ENCODE assay signal across 34 mouse cellular contexts in genomic region chr1:154219991-154220390, GRCm38 (mm10). TPM values are rescaled to one million over a fixed set of nuclear protein-coding genes. Genes with fewer than 3 reads are reported as not detected.
"Had no signal": no experiment of that assay in that cellular context is flagged by ENCODE, and none has a peak within 500 bp of the region (broad histone marks: within the 10 kb centered on the region; RNA-seq: fewer than 3 reads in every experiment).

No protein-coding gene starts in this region.

- H3K9me3 ChIP-seq: embryonic facial prominence, embryonic 10.5 days; embryonic facial prominence, embryonic 12.5 days; embryonic facial prominence, embryonic 13.5 days; embryonic facial prominence, embryonic 15.5 days; forebrain, embryonic 10.5 days; forebrain, embryonic 12.5 days; forebrain, embryonic 13.5 days; forebrain, embryonic 15.5 days had no signal

- DNase-seq: cerebellum, adult 18-20 months; cerebellum, adult 2 months; cerebellum, adult 8-10 months; cerebellum, adult 9-10 months; cerebellum, adult 9-11 months; cerebellum, postnatal 10 days; cerebellum, postnatal 14 days; cerebellum, postnatal 25 days; cerebellum, postnatal 36 days; embryo, embryonic 11 days; forebrain, postnatal 0 days; gastrocnemius, adult 2 months; gastrocnemius, postnatal 10 days; gastrocnemius, postnatal 14 days; gastrocnemius, postnatal 25 days; gastrocnemius, postnatal 36 days; heart, adult 18-20 months; heart, adult 2 months had no signal

- H3K4me1 ChIP-seq: embryonic facial prominence, embryonic 10.5 days; embryonic facial prominence, embryonic 12.5 days; embryonic facial prominence, embryonic 13.5 days; embryonic facial prominence, embryonic 15.5 days; forebrain, embryonic 10.5 days; forebrain, embryonic 12.5 days; forebrain, embryonic 13.5 days; forebrain, embryonic 15.5 days had no signal

- H3K27me3 ChIP-seq: embryonic facial prominence, embryonic 12.5 days; embryonic facial prominence, embryonic 13.5 days; embryonic facial prominence, embryonic 15.5 days; forebrain, embryonic 12.5 days; forebrain, embryonic 13.5 days; forebrain, embryonic 15.5 days had no signal

- H3K27ac ChIP-seq: embryonic facial prominence, embryonic 10.5 days; embryonic facial prominence, embryonic 12.5 days; embryonic facial prominence, embryonic 13.5 days; embryonic facial prominence, embryonic 15.5 days; forebrain, embryonic 10.5 days; forebrain, embryonic 12.5 days; forebrain, embryonic 13.5 days; forebrain, embryonic 15.5 days; gastrocnemius, adult 2 months; heart, adult 2 months had no signal

- H3K4me3 ChIP-seq: embryonic facial prominence, embryonic 10.5 days; embryonic facial prominence, embryonic 12.5 days; embryonic facial prominence, embryonic 13.5 days; embryonic facial prominence, embryonic 15.5 days; erythroblast, embryonic 14.5 days; forebrain, embryonic 10.5 days; forebrain, embryonic 12.5 days; forebrain, embryonic 13.5 days; forebrain, embryonic 15.5 days; gastrocnemius, adult 2 months; heart, adult 2 months had no signal

- H3K36me3 ChIP-seq: embryonic facial prominence, embryonic 10.5 days; embryonic facial prominence, embryonic 12.5 days; embryonic facial prominence, embryonic 13.5 days; embryonic facial prominence, embryonic 15.5 days; forebrain, embryonic 10.5 days; forebrain, embryonic 12.5 days; forebrain, embryonic 15.5 days had no signal

RNA-seq across cellular contexts. Expression of gene Zfp648, which starts 19.0 kb away (rescaled TPM):
- total RNA-seq: common myeloid progenitor, adult 5-6 weeks; gastrocnemius, adult 18-20 months; gastrocnemius, adult 2 months; gastrocnemius, adult 8-10 months; gastrocnemius, postnatal 10 days; gastrocnemius, postnatal 25 days; gastrocnemius, postnatal 36 days; gastrocnemius, postnatal 4 days; granulocyte monocyte progenitor cell, adult 5-6 weeks; heart, adult 18-20 months; heart, adult 2 months; heart, adult 8-10 months had no signal
- polyA plus RNA-seq: cerebellum, adult 2 months; erythroblast, embryonic 14.5 days; forebrain, embryonic 11.5 days; forebrain, embryonic 12.5 days; forebrain, embryonic 13.5 days; heart, adult 2 months had no signal
